Mouse (Mus musculus) intestine, embryonic 14.5 days (tissue): ENCODE measurements around the gene Ufsp2. TPM values are rescaled to one million over a fixed set of nuclear protein-coding genes. Genes with fewer than 3 reads are reported as not detected.
A peak's percentile ranks its signal among the peaks of the same experiment; 100 is the strongest.

ENCODE experiments used
- ATAC-seq: fragments of 200-750 bp; cut with Nextera tagmentation; replicated peaks from 2 replicates; pipeline ENCODE4 v1.8.0; 2017; ENCODE audit warnings: low read depth, moderate number of reproducible peaks, moderate TSS enrichment, moderate library complexity; ENCODE audit not compliant: low FRiP score, low TSS enrichment
- DNase-seq: peaks from one replicate; pipeline ENCODE4 v3.0.0-alpha.2; 2018; ENCODE audit warnings: low spot score
- H3K27ac ChIP-seq: fragments of 300-500 bp; sonication (generic); 2 replicates; pipeline ENCODE4 v1.5.1; 2014; ENCODE audit warnings: low read depth, mild to moderate bottlenecking, control low read depth
- H3K27me3 ChIP-seq: fragments of 300-500 bp; sonication (generic); replicated peaks from 2 replicates; pipeline ENCODE4 v1.6.1; 2014; ENCODE audit warnings: low read length, control low read depth; ENCODE audit not compliant: control insufficient read depth, insufficient read depth
- H3K36me3 ChIP-seq: fragments of 300-500 bp; sonication (generic); 2 replicates; pipeline ENCODE4 v1.6.1; 2014; ENCODE audit warnings: low read length, control low read depth; ENCODE audit not compliant: control insufficient read depth, insufficient read depth
- H3K4me1 ChIP-seq: fragments of 300-500 bp; sonication (generic); replicated peaks from 2 replicates; pipeline ENCODE4 v1.6.1; 2014; ENCODE audit warnings: low read length, control low read depth, mixed read lengths; ENCODE audit not compliant: control insufficient read depth, insufficient read depth
- H3K4me2 ChIP-seq: fragments of 300-500 bp; sonication (generic); 2 replicates; pipeline ENCODE4 v1.6.1; 2014; ENCODE audit warnings: low read length
- H3K4me3 ChIP-seq: fragments of 300-500 bp; sonication (generic); 2 replicates; pipeline ENCODE4 v1.5.1; 2014; ENCODE audit warnings: low read depth, low read length, control low read depth, mixed read lengths
- H3K9ac ChIP-seq: fragments of 300-500 bp; sonication (generic); 2 replicates; pipeline ENCODE4 v1.6.1; 2014; ENCODE audit warnings: mild to moderate bottlenecking, low read length
- H3K9me3 ChIP-seq: fragments of 300-500 bp; sonication (generic); 2 replicates; pipeline ENCODE4 v1.6.1; 2016; ENCODE audit warnings: low read length, control low read depth; ENCODE audit not compliant: control insufficient read depth
- WGBS: fragments of 180-500 bp; shearing (Covaris S2); extraction: QIAGEN DNeasy Blood & Tissue Kit; methylation state at CpG from one replicate; pipeline ENCODE4 v1.1.7; 2014; 5-methylcytosine and 5-hydroxymethylcytosine counted together
- polyA plus RNA-seq: library from polyadenylated mRNA; unstranded; fragments of >200 nt; fragmentation: Nextera tagmentation; extraction: Ambion mirVana; gene quantifications from 2 replicates; pipeline ENCODE4 v1.2.1, GENCODE M21; 2014

Gene Ufsp2
- polyA plus RNA-seq, 1 experiment from 2014 or later: 77.6 TPM

DNA sequence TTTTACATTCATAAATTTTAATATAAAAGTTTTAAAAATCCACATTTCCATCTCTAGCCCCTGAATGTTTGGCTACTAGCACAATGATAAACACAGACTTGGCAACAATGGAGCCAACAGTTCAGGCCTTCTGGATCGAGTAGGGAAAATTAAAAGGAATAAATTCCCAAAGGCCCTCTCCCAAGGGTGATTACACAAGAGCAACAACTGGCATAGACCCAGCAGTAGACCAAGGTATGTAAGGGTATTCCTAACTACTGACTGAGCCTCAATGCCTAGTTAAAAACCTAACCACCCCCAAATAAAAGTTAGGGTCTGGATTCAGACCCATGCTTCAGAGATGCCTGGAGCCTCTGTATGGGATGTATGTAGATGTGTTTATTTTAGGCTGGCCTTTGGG is 64.3 kb downstream of the Ufsp2 start:
- Histone ChIP-seq H3K36me3 (peaks cover 18% of the 10 kb centered on the region; the same call in 1 of the 2 replicates), H3K9me3 (no peaks in the 10 kb centered on the region), H3K4me2 (no peak overlapping the region), H3K4me1 (no peaks in the 10 kb centered on the region), H3K4me3 (no peak overlapping the region), H3K27ac (no peak overlapping the region), H3K9ac (no peak overlapping the region), H3K27me3 (no peaks in the 10 kb centered on the region)
- ATAC-seq (no peak), DNase-seq (peak; percentile 29)
- 66% methylated on average over 1 of the region's 1 CpGs for WGBS

DNA sequence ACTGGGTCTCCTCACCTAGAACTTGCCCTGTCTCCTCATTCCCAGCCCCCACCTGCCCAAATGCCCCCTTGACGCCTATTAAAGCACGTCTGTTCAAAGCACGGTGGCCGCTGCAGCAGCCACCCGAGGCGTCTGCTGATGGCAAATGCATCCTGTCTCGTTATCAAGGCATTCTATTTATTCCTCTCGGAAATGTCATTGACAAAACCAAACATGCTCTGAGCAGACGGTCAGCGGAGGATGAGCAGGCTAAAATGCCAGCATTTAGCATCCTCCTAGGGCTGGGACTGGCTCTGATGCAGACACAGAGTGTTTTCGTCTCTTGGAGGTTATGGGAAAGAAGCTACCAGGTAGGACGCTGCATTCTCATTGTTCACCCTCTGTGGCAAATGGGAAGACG is 64.9 kb downstream of the Ufsp2 start:
- no peak overlapping the region for H3K9ac ChIP-seq
- no peak overlapping the region for H3K4me3 ChIP-seq
- ATAC-seq (no peak), DNase-seq (peak; percentile 40)
- H3K4me1 ChIP-seq: no peaks in the 10 kb centered on the region
- WGBS: 76% methylated on average over 13 of the region's 13 CpGs
- H3K36me3 ChIP-seq: peaks cover 16% of the 10 kb centered on the region; the same call in 1 of the 2 replicates
- no peak overlapping the region for H3K27ac ChIP-seq
- no peaks in the 10 kb centered on the region for H3K9me3 ChIP-seq
- no peak overlapping the region for H3K4me2 ChIP-seq
- no peaks in the 10 kb centered on the region for H3K27me3 ChIP-seq

Other genes starting within 250 kb of the Ufsp2 start
- gene Pdlim3, start 90.1 kb upstream of the Ufsp2 start, polyA plus RNA-seq: 90.3 and 103 TPM in 2 replicates
- not detected in 2 replicates for gene Ccdc110, start 40.9 kb upstream of the Ufsp2 start, polyA plus RNA-seq
- gene 1700029J07Rik, start 276 bp upstream of the Ufsp2 start, polyA plus RNA-seq: 2.3 and 3.8 TPM in 2 replicates
- gene Lrp2bp, start 23.8 kb downstream of the Ufsp2 start, polyA plus RNA-seq: 0.16 and 0.18 TPM in 2 replicates
- gene Ankrd37, start 30.2 kb downstream of the Ufsp2 start, polyA plus RNA-seq: 21.7 and 22.7 TPM in 2 replicates
- gene Cfap97, start 176.2 kb downstream of the Ufsp2 start, polyA plus RNA-seq: 19.8 and 21.0 TPM in 2 replicates
- gene Snx25, start 176.6 kb downstream of the Ufsp2 start, polyA plus RNA-seq: 11.1 and 11.2 TPM in 2 replicates
- gene Slc25a4, start 235.8 kb downstream of the Ufsp2 start, polyA plus RNA-seq: 516 and 522 TPM in 2 replicates